Mouse (Mus musculus) neural tube, embryonic 15.5 days (tissue): ENCODE results near the gene Slc26a10. TPM values are rescaled to one million over a fixed set of nuclear protein-coding genes. Genes with fewer than 3 reads are reported as not detected.
A peak's percentile ranks its signal among the peaks of the same experiment; 100 is the strongest.

ENCODE experiments used
- ATAC-seq: fragments of 200-750 bp; cut with Nextera tagmentation; 2 replicates; pipeline ENCODE4 v1.8.0; 2017; ENCODE audit warnings: mild to moderate bottlenecking, moderate TSS enrichment, moderate library complexity; ENCODE audit not compliant: low FRiP score
- H3K27ac ChIP-seq: fragments of 300-500 bp; sonication (generic); replicated peaks from 2 replicates; pipeline ENCODE4 v1.5.1; 2015; ENCODE audit warnings: mild to moderate bottlenecking, inconsistent platforms
- H3K27me3 ChIP-seq: fragments of 300-500 bp; sonication (generic); replicated peaks from 2 replicates; pipeline ENCODE4 v1.6.1; 2015; ENCODE audit warnings: inconsistent platforms
- H3K36me3 ChIP-seq: fragments of 300-500 bp; sonication (generic); 2 replicates; pipeline ENCODE4 v1.6.1; 2015; ENCODE audit warnings: inconsistent platforms
- H3K4me1 ChIP-seq: fragments of 300-500 bp; sonication (generic); 2 replicates; pipeline ENCODE4 v1.6.1; 2015; ENCODE audit warnings: inconsistent platforms
- H3K4me2 ChIP-seq: fragments of 300-500 bp; sonication (generic); 2 replicates; pipeline ENCODE4 v1.6.1; 2015; ENCODE audit warnings: inconsistent platforms, mild to moderate bottlenecking, moderate library complexity
- H3K4me3 ChIP-seq: fragments of 300-500 bp; sonication (generic); replicated peaks from 2 replicates; pipeline ENCODE4 v1.5.1; 2015; ENCODE audit warnings: mild to moderate bottlenecking, inconsistent platforms
- H3K9ac ChIP-seq: fragments of 300-500 bp; sonication (generic); replicated peaks from 2 replicates; pipeline ENCODE4 v1.6.1; 2015; ENCODE audit warnings: mild to moderate bottlenecking, inconsistent platforms
- H3K9me3 ChIP-seq: fragments of 300-500 bp; sonication (generic); replicated peaks from 2 replicates; pipeline ENCODE4 v1.6.1; 2016; ENCODE audit warnings: inconsistent platforms
- WGBS: fragments of 180-500 bp; shearing (Covaris S2); methylation state at CpG from one replicate; pipeline ENCODE4 v1.1.7; 2015; ENCODE audit warnings: mixed read lengths; 5-methylcytosine and 5-hydroxymethylcytosine counted together
- polyA plus RNA-seq: library from polyadenylated mRNA; unstranded; fragments of >200 nt; fragmentation: Nextera tagmentation; extraction: Ambion mirVana; gene quantifications from 2 replicates; pipeline ENCODE4 v1.2.1, GENCODE M21; 2015

Slc26a10 gene
- polyA plus RNA-seq, 1 experiment from 2014 or later = 1.0 TPM

GRCm38 (mm10) chr10:127189116-127189650 is 8.7 kb upstream of the Slc26a10 start:
- Histone ChIP-seq H3K4me3 (peak overlapping the region; percentile 75), H3K9ac (peak overlapping the region; percentile 89), H3K36me3 (peaks cover 27% of the 10 kb centered on the region), H3K27ac (peak overlapping the region; percentile 84), H3K9me3 (no peaks in the 10 kb centered on the region), H3K4me1 (peaks cover 62% of the 10 kb centered on the region), H3K27me3 (no peaks in the 10 kb centered on the region), H3K4me2 (peak overlapping the region; percentile 97)
- WGBS = under 1% methylated on average over 26 of the region's 26 CpGs
- ATAC-seq = peak; percentile 13

GRCm38 (mm10) chr10:127188465-127189115 is 8.1 kb upstream of the Slc26a10 start:
- under 1% methylated on average over 43 of the region's 46 CpGs for WGBS
- Histone ChIP-seq H3K27me3 (no peaks in the 10 kb centered on the region), H3K4me2 (peak overlapping the region; percentile 97), H3K9me3 (no peaks in the 10 kb centered on the region), H3K4me3 (peak overlapping the region; percentile 75), H3K9ac (peak overlapping the region; percentile 89), H3K27ac (peak overlapping the region; percentile 84), H3K36me3 (peaks cover 27% of the 10 kb centered on the region), H3K4me1 (peaks cover 65% of the 10 kb centered on the region)
- peak; percentile 85 for ATAC-seq

GRCm38 (mm10) chr10:127188079-127188453 is 7.6 kb upstream of the Slc26a10 start:
- H3K4me3 ChIP-seq = peak overlapping the region; percentile 75
- ATAC-seq = peak; percentile 29; the same call in 1 of the 2 replicates
- peak overlapping the region; percentile 84 for H3K27ac ChIP-seq
- peaks cover 27% of the 10 kb centered on the region for H3K36me3 ChIP-seq
- peak overlapping the region; percentile 97 for H3K4me2 ChIP-seq
- H3K4me1 ChIP-seq = peaks cover 60% of the 10 kb centered on the region
- WGBS = 1% methylated on average over 19 of the region's 21 CpGs
- 0 out of 2 replicates have a peak, but pooled peaks cover 2% of the 10 kb centered on the region for H3K27me3 ChIP-seq
- no peaks in the 10 kb centered on the region for H3K9me3 ChIP-seq
- peak overlapping the region; percentile 89 for H3K9ac ChIP-seq

- H3K9ac ChIP-seq = peak overlapping the region; percentile 89
- WGBS = 22% methylated on average over 10 of the region's 10 CpGs
- peak overlapping the region; percentile 97 for H3K4me2 ChIP-seq
- H3K4me3 ChIP-seq = peak overlapping the region; percentile 75
- 0 out of 2 replicates have a peak, but pooled peaks cover 3% of the 10 kb centered on the region for H3K27me3 ChIP-seq
- H3K27ac ChIP-seq = peak overlapping the region; percentile 84; the same call in 1 of the 2 replicates
- ATAC-seq = no peak
- H3K9me3 ChIP-seq = no peaks in the 10 kb centered on the region
- peaks cover 22% of the 10 kb centered on the region for H3K36me3 ChIP-seq
- peaks cover 55% of the 10 kb centered on the region for H3K4me1 ChIP-seq
Observed at GRCm38 (mm10) chr10:127187371-127188078, 7.1 kb upstream of the Slc26a10 start.

GRCm38 (mm10) chr10:127186451-127186850 is 6.0 kb upstream of the Slc26a10 start:
- H3K9me3 ChIP-seq = no peaks in the 10 kb centered on the region
- no peak overlapping the region for H3K4me3 ChIP-seq
- H3K4me1 ChIP-seq = peaks cover 50% of the 10 kb centered on the region
- 0 out of 2 replicates have a peak, but pooled peaks cover 3% of the 10 kb centered on the region for H3K27me3 ChIP-seq
- peaks cover 13% of the 10 kb centered on the region for H3K36me3 ChIP-seq
- 73% methylated on average over 1 of the region's 1 CpGs for WGBS
- no peak overlapping the region for H3K27ac ChIP-seq
- no peak overlapping the region for H3K4me2 ChIP-seq
- no peak overlapping the region for H3K9ac ChIP-seq
- ATAC-seq = no peak

GRCm38 (mm10) chr10:127185506-127185905 is 5.1 kb upstream of the Slc26a10 start:
- ATAC-seq = no peak
- 85% methylated on average over 15 of the region's 15 CpGs for WGBS
- peaks cover 42% of the 10 kb centered on the region for H3K4me1 ChIP-seq
- no peak overlapping the region for H3K27ac ChIP-seq
- H3K9me3 ChIP-seq = no peaks in the 10 kb centered on the region
- H3K36me3 ChIP-seq = peaks cover 7% of the 10 kb centered on the region; the same call in 1 of the 2 replicates
- H3K27me3 ChIP-seq = peaks cover 12% of the 10 kb centered on the region; the same call in 1 of the 2 replicates
- no peak overlapping the region for H3K9ac ChIP-seq
- no peak overlapping the region for H3K4me3 ChIP-seq
- H3K4me2 ChIP-seq = no peak overlapping the region

- peaks cover 16% of the 10 kb centered on the region for H3K27me3 ChIP-seq
- H3K27ac ChIP-seq = no peak overlapping the region
- WGBS = 74% methylated on average over 9 of the region's 9 CpGs
- H3K4me2 ChIP-seq = no peak overlapping the region
- no peak overlapping the region for H3K4me3 ChIP-seq
- peaks cover 42% of the 10 kb centered on the region for H3K4me1 ChIP-seq
- H3K9ac ChIP-seq = no peak overlapping the region
- peaks cover 7% of the 10 kb centered on the region; the same call in 1 of the 2 replicates for H3K36me3 ChIP-seq
- no peaks in the 10 kb centered on the region for H3K9me3 ChIP-seq
- ATAC-seq = no peak
Observed at GRCm38 (mm10) chr10:127185101-127185500, 4.7 kb upstream of the Slc26a10 start.

GRCm38 (mm10) chr10:127183759-127184158 is 3.3 kb upstream of the Slc26a10 start:
- Histone ChIP-seq H3K4me2 (peak overlapping the region; percentile 27), H3K9me3 (no peaks in the 10 kb centered on the region), H3K9ac (peak overlapping the region; percentile 4; the same call in 1 of the 2 replicates), H3K27me3 (peaks cover 29% of the 10 kb centered on the region), H3K4me3 (no peak overlapping the region), H3K36me3 (peaks cover 7% of the 10 kb centered on the region; the same call in 1 of the 2 replicates), H3K27ac (no peak overlapping the region), H3K4me1 (peaks cover 34% of the 10 kb centered on the region)
- ATAC-seq = no peak
- WGBS = 15% methylated on average over 20 of the region's 20 CpGs

GRCm38 (mm10) chr10:127182624-127183023 is 2.2 kb upstream of the Slc26a10 start:
- H3K4me1 ChIP-seq = peaks cover 37% of the 10 kb centered on the region
- H3K27me3 ChIP-seq = peaks cover 39% of the 10 kb centered on the region
- WGBS = 79% methylated on average over 4 of the region's 4 CpGs
- no peak overlapping the region for H3K4me3 ChIP-seq
- no peak overlapping the region for H3K4me2 ChIP-seq
- ATAC-seq = no peak
- no peak overlapping the region for H3K27ac ChIP-seq
- peaks cover 7% of the 10 kb centered on the region; the same call in 1 of the 2 replicates for H3K36me3 ChIP-seq
- H3K9me3 ChIP-seq = no peaks in the 10 kb centered on the region
- no peak overlapping the region for H3K9ac ChIP-seq

- Histone ChIP-seq H3K27ac (no peak overlapping the region), H3K4me1 (peaks cover 35% of the 10 kb centered on the region), H3K9ac (no peak overlapping the region), H3K27me3 (peaks cover 50% of the 10 kb centered on the region), H3K9me3 (no peaks in the 10 kb centered on the region), H3K4me2 (no peak overlapping the region), H3K36me3 (peaks cover 4% of the 10 kb centered on the region; the same call in 1 of the 2 replicates), H3K4me3 (no peak overlapping the region)
- 80% methylated on average over 6 of the region's 6 CpGs for WGBS
- ATAC-seq = no peak
Observed at GRCm38 (mm10) chr10:127181566-127181965, 1.1 kb upstream of the Slc26a10 start.

GRCm38 (mm10) chr10:127180695-127181047 is 226 bp upstream of the Slc26a10 start:
- 0 out of 2 replicates have a peak overlapping the region, but pooled peaks have one; percentile 21 for H3K9ac ChIP-seq
- 22% methylated on average over 3 of the region's 3 CpGs for WGBS

More at GRCm38 (mm10) chr10:127180695-127181047, 226 bp upstream of the Slc26a10 start:
- ATAC-seq = no peak
- peak overlapping the region; percentile 48 for H3K4me2 ChIP-seq
- H3K4me1 ChIP-seq = peaks cover 35% of the 10 kb centered on the region
- H3K27me3 ChIP-seq = peaks cover 59% of the 10 kb centered on the region
- peaks cover 3% of the 10 kb centered on the region; the same call in 1 of the 2 replicates for H3K36me3 ChIP-seq
- H3K9me3 ChIP-seq = no peaks in the 10 kb centered on the region
- no peak overlapping the region for H3K4me3 ChIP-seq
- no peak overlapping the region for H3K27ac ChIP-seq
